Mouse (Mus musculus): ENCODE data around the gene Edrf1.
"Not testable (repeated sequence)": the region's sequence is repeated elsewhere in the genome, so short reads cannot be mapped to it uniquely, and the experiment has no call there.

Edrf1 gene

DNA sequence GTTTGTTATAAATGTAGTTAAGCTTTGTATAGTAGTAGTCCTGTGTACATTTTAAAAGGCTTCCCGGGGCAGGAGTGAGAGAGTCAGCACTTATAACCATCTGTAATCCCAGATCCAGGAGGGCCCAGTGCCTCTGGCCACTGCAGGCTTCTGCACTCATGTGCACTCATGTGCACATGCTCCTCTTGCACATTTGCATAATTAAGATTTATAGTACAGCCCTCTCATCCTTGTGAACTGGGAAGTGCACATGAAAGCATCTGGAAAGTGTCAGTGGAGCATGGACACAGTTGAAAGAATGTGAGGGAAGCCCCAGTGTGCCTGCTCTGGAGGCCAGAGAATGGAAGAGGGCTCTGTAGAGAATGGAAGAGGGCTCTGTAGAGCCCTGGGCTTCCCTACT, 25.1 kb downstream of the Edrf1 start:
- no peak for DNase-seq

DNA sequence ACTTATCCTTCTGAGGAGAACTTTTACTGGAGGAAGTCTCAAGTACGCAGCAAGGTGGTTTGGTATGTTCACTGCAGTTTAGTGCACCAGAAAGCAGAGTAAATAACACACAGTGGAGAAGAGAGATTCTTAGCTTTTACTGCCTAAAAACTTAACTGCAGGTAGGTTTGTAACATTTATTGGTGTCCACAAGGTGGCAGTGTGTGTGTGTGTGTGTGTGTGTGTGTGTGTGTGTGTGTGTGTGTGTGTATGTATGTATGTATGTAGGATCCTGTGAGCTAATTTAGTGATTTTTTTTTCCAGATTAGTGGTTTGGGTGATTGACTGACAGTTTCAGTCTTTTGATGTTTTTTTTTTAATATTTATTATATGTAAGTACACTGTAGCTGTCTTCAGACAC, 31.7 kb downstream of the Edrf1 start:
- peak; percentile 18 for DNase-seq

DNA sequence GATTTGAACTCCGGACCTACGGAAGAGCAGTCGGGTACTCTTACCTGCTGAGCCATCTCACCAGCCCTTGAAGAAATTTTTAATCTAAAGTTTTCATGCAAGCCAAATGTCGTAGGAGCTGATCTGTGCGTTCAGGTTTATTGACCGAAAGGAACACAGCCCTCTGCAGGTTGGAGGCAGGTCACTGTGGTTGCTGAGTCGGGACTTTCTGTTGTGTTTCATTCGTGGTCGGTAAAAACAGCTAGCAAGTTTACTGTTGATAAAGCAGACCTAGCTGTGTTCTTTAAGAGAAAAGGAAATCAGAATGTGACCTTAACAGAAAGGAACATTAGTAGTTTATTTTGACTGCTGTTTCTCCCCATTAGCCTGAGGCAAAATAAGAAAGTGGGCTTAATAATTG, 32.6 kb downstream of the Edrf1 start:
- no peak for DNase-seq

DNA sequence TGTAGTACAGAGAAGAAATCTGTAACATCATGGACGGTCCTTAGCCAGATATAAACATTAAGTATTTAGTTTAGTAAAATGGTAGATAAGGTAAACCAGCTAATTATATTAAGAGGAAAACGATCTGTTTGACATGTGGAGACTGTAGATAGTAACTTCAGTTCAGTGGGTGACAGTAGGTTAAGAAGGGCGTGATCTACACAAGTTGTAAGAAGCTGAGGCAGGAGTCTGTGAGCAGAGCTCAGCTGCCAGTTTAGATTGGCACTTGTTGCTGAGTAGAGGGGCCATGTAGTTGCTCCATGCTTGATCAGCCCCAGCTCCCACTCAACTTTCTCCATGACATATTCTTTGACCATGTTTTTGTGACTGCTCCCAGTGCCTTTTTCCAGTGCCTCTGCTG, 33.5 kb downstream of the Edrf1 start:
- no peak for DNase-seq

DNA sequence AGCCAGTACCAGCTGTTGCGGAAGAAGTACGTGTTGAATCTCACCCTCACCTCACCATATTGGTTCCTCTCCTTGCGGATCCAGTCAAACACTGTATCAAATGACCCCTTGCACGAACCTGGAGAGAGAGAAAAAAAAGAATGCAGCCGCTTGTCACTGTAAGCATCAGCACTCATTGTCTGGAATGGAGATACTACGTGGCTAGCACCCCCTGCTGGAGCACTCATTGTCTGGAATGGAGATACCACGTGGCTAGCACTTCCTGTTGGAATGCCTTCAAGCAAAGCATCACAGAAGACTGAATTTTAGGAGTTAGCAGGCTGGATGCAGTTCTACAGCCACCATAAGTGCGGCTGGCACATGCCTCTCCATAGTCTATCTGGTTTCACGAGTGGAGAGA, 38.7 kb downstream of the Edrf1 start:
- peak; percentile 17 for DNase-seq

DNA sequence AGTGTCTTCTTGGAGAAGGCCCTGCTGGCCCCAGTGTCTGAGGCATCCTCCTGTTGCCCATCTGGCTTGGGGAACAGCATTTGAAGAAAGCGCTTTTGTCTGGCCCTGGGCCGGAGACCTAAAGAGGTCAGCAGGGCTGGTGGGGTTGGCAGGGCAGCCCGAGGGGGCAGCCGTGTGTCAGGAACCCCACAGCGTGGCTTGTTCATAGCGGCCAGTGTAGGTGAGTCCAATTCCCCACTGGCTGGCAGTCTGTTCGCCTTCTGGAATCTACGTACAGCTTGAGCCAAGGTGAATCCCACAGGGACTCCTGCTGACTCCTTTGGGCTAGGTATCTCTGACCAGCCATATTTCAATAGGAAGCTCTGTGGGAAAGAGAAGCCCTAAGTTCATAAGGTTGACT, 41.4 kb downstream of the Edrf1 start:
- DNase-seq, result no peak

DNA sequence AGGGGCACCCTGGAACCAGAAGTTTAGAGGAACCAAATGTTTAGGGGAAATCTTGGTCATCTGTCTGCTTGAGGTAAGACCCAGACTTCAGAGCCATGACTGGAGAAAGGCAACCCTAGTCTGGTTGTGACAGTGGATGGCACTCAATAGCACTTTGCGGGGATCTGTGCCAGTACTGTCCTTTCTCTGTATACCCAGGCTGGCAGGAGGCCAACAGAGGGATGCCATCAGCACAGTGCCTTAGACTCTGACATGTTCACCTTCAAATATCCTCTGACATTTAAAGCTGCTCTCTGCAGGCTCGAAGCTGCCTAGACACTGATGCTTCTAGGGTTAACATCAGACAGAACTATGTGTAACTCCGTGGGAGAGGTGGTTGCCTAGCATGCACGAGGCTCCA, 42.1 kb downstream of the Edrf1 start:
- no peak for DNase-seq

DNA sequence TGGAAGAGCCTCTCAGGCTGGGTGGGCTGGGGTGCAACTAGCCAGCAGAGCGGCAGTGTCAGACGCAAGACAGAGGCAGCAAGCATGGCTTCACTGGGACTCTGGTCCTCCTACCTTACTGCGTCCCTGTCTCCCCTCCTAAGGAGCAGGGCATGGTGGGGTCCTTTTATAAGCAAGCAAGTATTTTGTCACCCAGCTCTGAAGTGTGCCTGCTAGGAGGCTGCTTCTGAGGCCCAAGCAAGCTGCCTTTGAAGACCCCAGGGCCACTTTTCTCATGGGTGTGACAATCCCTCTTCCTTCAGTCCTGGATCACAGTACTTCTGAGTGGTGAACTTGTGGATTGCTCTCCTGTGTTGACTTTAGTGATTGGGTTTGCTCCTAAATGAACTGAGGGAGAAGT, 42.6 kb downstream of the Edrf1 start, which contains the start of gene Mmp21:
Gene Mmp21, minus strand, starts transcription at position 101 of the 400 bp plus-strand sequence.
- DNase-seq, result no peak

DNA sequence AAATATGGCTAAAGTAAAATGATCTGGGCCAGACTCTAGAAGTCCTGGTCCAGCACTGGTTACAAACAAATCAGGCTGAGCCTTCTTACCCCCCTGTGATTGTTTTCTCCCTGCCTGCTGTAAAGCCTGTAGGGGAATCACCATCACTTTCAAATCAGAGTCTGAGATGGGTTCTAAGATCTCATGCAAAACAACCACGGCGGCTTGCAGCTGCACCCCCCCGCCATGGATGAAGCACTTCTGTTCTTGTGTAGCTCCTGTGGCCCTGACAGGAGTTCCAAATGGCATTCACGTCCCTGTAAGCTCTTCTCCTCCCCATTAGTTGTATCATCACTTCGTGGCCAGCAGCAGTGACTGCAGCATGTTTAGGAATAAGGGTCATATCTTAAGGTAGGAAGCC, 46.3 kb downstream of the Edrf1 start:
- DNase-seq, result no peak

DNA sequence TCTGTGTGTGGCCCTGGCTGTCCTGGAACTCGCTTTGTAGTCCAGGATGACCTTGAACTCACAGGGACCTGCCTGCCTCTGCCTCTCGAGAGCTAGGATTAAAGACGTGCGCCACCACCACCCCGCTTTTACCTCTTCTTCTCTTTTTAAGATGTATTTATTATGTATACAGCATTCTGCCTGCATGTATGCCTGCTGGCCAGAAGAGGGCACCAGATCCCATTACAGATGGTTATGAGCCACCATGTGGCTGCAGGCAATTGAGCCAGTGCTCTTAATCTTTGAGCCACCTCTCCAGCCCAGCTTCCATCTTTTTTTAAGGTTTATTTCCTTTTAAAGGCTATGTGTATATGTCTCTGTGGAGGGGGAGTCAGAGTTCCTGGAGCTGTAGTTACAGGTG, 46.8 kb downstream of the Edrf1 start:
- no peak for DNase-seq

DNA sequence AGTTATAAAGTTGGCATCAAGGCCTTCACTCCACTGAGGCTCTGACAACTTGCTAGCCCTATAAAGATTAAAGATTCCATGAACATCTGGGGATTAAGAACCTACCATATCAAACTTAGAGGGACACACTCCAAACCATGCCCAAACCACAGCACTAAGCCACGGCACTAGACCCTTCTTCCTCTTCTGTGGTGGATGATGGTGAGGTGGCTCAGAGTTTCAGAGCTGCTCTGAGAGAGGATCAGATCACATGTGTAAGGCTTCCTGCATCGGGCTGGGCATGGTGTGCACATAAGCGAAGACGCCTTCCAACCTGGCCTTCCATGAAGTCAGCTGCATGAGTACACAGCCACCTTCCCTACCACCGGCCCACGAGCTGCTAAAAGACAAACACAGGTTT, 47.4 kb downstream of the Edrf1 start:
- no peak for DNase-seq

DNA sequence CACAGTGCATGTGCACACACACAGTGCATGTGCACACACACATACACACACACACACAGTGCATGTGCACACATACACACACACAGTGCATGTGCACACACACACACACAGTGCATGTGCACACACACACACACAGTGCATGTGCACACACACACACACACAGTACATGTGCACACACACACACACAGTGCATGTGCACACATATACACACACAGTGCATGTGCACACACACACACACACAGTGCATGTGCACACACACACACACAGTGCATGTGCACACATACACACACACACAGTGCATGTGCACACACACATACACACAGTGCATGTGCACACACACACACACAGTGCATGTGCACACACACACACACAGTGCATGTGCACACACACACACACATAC, 48.3 kb downstream of the Edrf1 start:
- DNase-seq, result not testable (repeated sequence)

DNA sequence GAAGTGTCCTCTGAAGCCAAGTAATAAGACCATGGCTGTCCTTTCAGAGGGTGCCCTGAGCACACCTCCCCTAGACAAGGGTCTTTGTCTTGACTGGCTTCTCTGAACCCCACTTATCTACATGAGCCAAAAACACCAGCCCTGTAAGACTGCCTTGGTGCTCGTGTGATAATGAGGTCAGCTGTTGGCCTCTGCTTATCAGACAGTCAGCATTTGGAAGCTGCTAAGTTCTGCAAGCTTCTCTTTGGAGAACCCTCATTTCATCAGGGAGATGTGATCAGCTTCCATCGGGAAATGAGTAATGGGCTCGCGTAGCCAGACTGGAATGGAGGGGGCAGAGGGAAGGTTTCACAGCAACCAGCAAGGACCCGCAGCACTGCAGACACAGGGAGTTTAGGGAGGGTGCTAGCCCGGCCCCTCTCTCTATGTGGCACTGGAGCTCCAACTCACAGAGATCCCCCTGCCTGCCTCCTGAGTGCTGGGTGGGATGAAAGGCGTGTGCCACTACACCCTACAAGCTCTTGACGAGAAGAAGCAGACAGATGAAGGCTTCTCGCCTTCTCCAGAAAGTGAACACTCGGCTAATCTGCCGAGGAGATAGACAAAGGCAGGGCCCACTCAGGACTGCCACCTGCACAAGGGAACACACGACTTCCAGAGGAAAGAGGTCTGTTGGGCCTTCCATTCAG, 60.8 kb downstream of the Edrf1 start:
- DNase-seq, result no peak

DNA sequence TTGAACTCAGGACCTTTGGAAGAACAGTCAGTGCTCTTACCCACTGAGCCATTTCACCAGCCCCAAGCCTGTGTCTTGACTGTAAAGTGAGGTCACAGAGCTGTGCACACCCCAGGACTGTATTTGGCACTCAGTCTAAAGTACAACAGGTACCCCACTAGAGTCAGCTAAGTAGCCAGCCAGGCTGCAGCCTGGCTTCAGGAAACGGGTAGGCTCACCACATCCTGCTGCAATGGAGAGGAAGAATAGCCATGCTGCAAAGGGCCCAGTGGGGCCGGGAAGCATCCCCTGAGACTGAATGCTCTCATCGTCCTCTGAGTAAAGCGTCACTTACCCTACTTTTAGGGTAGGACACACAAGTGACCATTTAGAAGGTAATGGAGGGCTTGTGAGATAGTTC, 62.5 kb downstream of the Edrf1 start:
- DNase-seq, result no peak

DNA sequence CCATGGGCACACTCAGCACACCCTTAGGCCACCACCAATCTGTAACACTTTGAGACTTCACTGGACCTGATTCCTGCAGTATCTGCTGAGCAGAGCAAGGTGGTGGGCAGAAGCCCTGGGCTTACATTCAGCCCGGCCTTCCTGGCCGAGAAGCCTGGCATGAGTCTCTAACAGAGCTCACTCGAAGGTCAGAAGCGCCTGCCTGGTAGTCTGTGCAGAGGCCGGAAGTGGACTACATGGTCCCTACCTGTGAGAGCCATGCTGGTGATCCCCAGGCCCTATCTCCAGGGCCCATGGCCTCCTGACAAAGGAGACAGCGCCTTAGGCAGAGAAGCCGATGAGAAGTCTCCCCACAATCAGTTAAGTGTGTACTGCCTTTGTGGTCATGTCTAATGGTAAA, 64.0 kb downstream of the Edrf1 start:
- no peak for DNase-seq

DNA sequence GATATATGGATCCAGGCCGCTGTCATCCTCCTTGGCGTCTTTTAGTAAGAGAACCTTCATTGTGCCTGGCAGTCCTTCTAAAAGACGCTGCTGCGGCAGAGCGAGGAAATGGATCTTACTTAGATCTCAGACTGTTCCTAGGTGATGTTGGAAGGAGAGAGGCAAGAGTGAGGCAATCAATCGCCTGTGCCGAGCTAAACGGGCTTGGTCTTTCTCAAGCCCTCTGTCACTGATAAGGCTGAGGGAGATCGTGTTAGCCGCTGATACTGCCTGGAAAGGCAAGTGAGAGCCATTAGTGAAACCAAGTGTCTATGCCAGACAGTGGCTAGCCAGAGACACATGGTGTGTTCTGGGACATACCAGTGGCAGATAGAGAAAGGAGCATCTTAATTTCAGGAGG, 65.0 kb downstream of the Edrf1 start:
- DNase-seq, result no peak

DNA sequence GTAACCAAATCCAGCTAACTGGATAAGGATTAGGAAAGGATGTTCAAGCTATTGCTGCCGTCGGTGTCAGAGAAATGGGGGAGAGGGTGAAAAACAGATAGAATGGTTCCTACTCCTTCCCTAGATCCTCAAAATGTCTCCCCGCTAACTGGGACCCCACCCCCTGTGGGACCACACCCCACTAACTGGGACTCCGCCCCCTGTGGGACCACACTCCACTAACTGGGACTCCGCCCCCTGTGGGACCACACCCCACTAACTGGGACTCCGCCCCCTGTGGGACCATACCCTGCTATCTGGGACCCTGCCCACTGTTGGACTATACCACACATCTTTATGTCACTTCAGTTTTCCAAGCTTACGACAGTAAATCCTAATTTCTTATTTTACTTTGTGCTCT, 66.6 kb downstream of the Edrf1 start:
- no peak for DNase-seq

DNA sequence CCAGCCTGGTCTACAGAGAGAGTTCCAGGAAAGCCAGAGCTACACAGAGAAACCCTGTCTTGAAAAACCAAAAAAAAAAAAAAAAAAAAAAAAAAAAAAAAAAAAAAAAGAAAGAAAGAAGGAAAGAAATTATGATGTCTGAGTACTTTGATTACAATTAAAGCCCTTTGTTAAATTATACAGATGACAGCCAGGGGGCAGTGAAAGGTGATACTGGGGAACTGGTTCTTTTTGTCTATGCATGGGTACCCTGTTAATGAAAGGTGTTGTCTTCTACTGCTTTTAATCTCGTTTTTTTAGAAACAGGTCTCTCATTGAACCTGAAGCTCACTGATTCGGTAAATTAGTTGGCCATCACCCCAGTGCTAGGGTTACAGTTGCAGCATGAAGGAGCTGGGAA, 70.0 kb downstream of the Edrf1 start:
- peak; percentile 40 for DNase-seq

DNA sequence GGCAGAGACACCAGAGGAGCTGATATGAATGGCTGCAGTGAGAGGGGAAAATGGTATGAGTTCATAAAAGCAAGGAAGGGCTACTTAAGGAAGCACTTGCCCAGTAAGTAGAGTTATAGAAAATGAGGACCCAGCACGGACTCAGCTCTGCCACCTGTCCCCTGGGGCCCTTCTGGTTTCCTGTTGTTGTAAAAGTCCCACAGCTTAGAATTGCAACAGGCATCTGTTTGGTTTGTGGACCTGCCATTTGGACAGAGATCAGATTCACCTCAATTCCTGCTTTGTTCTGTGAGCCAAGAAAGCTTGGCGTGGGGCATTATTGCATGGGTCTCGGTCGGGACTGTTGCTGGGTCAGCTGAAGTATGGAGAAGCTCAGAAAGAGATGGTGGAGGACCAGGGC, 78.0 kb downstream of the Edrf1 start:
- DNase-seq, result no peak

DNA sequence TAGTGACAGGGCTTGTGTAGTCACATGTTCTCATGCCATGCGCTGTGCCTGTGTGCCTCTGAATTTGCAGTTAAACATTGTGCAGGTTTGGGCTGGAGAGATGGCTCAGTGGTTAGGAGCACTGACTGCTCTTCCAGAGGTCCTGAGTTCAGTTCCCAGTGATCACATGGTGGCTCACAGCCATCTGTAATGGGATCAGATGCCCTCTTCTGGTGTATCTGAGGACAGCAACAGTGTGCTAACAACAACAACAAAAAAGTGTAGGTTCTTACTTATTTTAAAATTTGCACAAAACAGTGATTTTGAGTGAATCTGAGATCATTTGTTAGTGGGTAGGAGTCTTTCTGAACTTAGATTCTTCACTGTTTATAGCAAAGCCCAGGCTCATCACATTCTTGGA, 81.2 kb downstream of the Edrf1 start:
- no peak for DNase-seq

DNA sequence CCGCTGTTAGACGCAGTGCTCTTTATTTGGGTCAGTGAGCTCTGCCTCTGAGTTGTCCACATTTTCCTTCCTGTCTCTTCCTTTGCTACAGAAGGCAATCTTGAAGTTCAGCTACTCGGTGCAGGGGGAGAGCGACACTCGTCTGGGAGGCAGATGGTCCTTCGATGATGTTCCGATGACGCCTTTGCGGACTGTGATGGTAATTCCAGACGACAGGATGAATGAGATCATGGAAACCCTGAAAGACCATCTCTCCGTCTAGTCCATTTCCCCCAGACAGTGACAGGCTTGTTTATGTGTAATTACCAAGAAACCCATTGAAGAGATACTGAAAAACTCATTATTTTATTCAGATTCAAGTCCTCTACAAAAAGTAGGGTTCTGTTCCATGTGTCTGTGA, 83.3 kb downstream of the Edrf1 start:
- DNase-seq, result no peak

Measured in thymus, postnatal 14 days (tissue).